Comparison of ENCODE assay signal across 11 mouse cellular contexts in the genomic region with DNA sequence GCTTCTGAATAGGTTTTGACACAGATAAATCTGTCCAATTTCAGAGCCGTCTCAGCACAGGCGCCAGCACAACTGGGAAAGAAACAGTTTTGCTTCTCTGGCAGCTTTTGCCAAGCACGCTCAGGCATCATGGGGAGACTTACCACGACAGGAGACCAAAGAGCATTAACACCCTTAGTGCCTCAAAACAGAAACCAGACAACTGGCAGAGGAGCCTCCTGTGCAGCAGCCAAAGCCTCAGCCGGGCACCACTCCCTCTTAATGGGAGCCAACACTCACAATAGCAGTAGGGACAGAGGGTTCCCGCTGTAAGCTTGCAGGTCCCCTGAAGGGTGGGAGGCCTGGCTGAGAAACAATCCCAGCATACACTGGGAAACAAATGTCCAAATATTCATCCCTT. TPM values are rescaled to one million over a fixed set of nuclear protein-coding genes. Genes with fewer than 3 reads are reported as not detected.
DNase-seq lines count a peak whose midpoint lies in the region; ATAC-seq and TF ChIP-seq lines count a peak whose summit lies in the region.
"Had no signal": no experiment of that assay in that cellular context is flagged by ENCODE, and none has a peak within 500 bp of the region (broad histone marks: within the 10 kb centered on the region; RNA-seq: fewer than 3 reads in every experiment).

No protein-coding gene starts in this region.

- H3K4me2 ChIP-seq in heart, embryonic 11.5 days = no peak overlapping the region
- H3K4me2 ChIP-seq in midbrain, postnatal 0 days (ENCODE audit: low read depth, low read length, poor library complexity, severe bottlenecking) = no peak overlapping the region
- H3K4me2 ChIP-seq in midbrain, embryonic 13.5 days (replicated peaks) = no peak overlapping the region
- H3K4me2 ChIP-seq in hindbrain, embryonic 16.5 days (ENCODE audit: low read length) = no peak overlapping the region
- H3K4me2 ChIP-seq in lung, postnatal 0 days (replicated peaks; ENCODE audit: low read depth, low read length) = no peak overlapping the region
- H3K4me2 ChIP-seq: lung, embryonic 14.5 days had no signal

- H3K27me3 ChIP-seq in heart, embryonic 11.5 days (ENCODE audit: control insufficient read depth, insufficient read depth, low read length) = no peaks in the 10 kb centered on the region
- H3K27me3 ChIP-seq in midbrain, postnatal 0 days (ENCODE audit: insufficient read depth, low read length) = no peaks in the 10 kb centered on the region
- no peaks in the 10 kb centered on the region for H3K27me3 ChIP-seq in midbrain, embryonic 13.5 days
- H3K27me3 ChIP-seq in hindbrain, embryonic 16.5 days (replicated peaks; ENCODE audit: control insufficient read depth, insufficient read depth, low read length) = no peaks in the 10 kb centered on the region
- H3K27me3 ChIP-seq in lung, postnatal 0 days (replicated peaks; ENCODE audit: insufficient read depth, low read length) = no peaks in the 10 kb centered on the region

- H3K36me3 ChIP-seq in heart, embryonic 11.5 days (ENCODE audit: control insufficient read depth, insufficient read depth, low read length) = no peaks in the 10 kb centered on the region
- no peaks in the 10 kb centered on the region for H3K36me3 ChIP-seq in midbrain, postnatal 0 days (ENCODE audit: insufficient read depth, low read length)
- no peaks in the 10 kb centered on the region for H3K36me3 ChIP-seq in midbrain, embryonic 13.5 days
- no peaks in the 10 kb centered on the region for H3K36me3 ChIP-seq in hindbrain, embryonic 16.5 days (ENCODE audit: control insufficient read depth, insufficient read depth, low read length)
- no peaks in the 10 kb centered on the region for H3K36me3 ChIP-seq in lung, postnatal 0 days (ENCODE audit: insufficient read depth, low read length)

- no peak overlapping the region for H3K27ac ChIP-seq in heart, embryonic 11.5 days (ENCODE audit: low read depth, low read length)
- no peak overlapping the region for H3K27ac ChIP-seq in midbrain, postnatal 0 days (ENCODE audit: low read depth, low read length)
- H3K27ac ChIP-seq in midbrain, embryonic 13.5 days = no peak overlapping the region
- H3K27ac ChIP-seq in hindbrain, embryonic 16.5 days (ENCODE audit: low read depth, low read length) = 0 out of 2 replicates have a peak overlapping the region, but pooled peaks have one; percentile 39
- no peak overlapping the region for H3K27ac ChIP-seq in lung, postnatal 0 days (ENCODE audit: low read length)

- 53% methylated on average over 6 of the region's 6 CpGs for WGBS in heart, embryonic 11.5 days (ENCODE audit: insufficient replicate concordance)
- WGBS in midbrain, postnatal 0 days = 50% methylated on average over 6 of the region's 6 CpGs
- 58% methylated on average over 6 of the region's 6 CpGs for WGBS in midbrain, embryonic 13.5 days
- WGBS in hindbrain, embryonic 16.5 days = 33% methylated on average over 6 of the region's 6 CpGs
- 63% methylated on average over 6 of the region's 6 CpGs for WGBS in lung, postnatal 0 days

- no peak overlapping the region for H3K4me3 ChIP-seq in heart, embryonic 11.5 days (ENCODE audit: low read depth, low read length)
- H3K4me3 ChIP-seq in midbrain, postnatal 0 days (ENCODE audit: low read depth, low read length) = no peak overlapping the region
- H3K4me3 ChIP-seq in midbrain, embryonic 13.5 days (replicated peaks) = no peak overlapping the region
- no peak overlapping the region for H3K4me3 ChIP-seq in hindbrain, embryonic 16.5 days (ENCODE audit: low read length)
- no peak overlapping the region for H3K4me3 ChIP-seq in lung, postnatal 0 days (ENCODE audit: low read depth, low read length)

- no peak overlapping the region for H3K9ac ChIP-seq in heart, embryonic 11.5 days (ENCODE audit: low read depth, low read length)
- H3K9ac ChIP-seq in midbrain, postnatal 0 days (replicated peaks; ENCODE audit: low read length, poor library complexity, severe bottlenecking) = no peak overlapping the region
- H3K9ac ChIP-seq in midbrain, embryonic 13.5 days (replicated peaks) = no peak overlapping the region
- H3K9ac ChIP-seq in hindbrain, embryonic 16.5 days (ENCODE audit: low read depth, low read length) = no peak overlapping the region
- no peak overlapping the region for H3K9ac ChIP-seq in lung, postnatal 0 days (replicated peaks; ENCODE audit: low read depth)
- H3K9ac ChIP-seq: lung, embryonic 14.5 days had no signal

- no peaks in the 10 kb centered on the region for H3K9me3 ChIP-seq in heart, embryonic 11.5 days (replicated peaks; ENCODE audit: control insufficient read depth, low read length)
- H3K9me3 ChIP-seq in midbrain, postnatal 0 days (ENCODE audit: low read length) = no peaks in the 10 kb centered on the region
- H3K9me3 ChIP-seq in midbrain, embryonic 13.5 days = no peaks in the 10 kb centered on the region
- no peaks in the 10 kb centered on the region for H3K9me3 ChIP-seq in hindbrain, embryonic 16.5 days (ENCODE audit: control insufficient read depth, low read length)
- H3K9me3 ChIP-seq in lung, postnatal 0 days (ENCODE audit: low read length) = no peaks in the 10 kb centered on the region

- ATAC-seq in heart, embryonic 11.5 days (replicated peaks; ENCODE audit: insufficient number of reproducible peaks, low FRiP score, low TSS enrichment) = no peak
- ATAC-seq in midbrain, postnatal 0 days (ENCODE audit: low FRiP score) = no peak
- no peak for ATAC-seq in midbrain, embryonic 13.5 days
- ATAC-seq in hindbrain, embryonic 16.5 days = peak; percentile 82
- no peak for ATAC-seq in granulocyte monocyte progenitor cell, adult 5-6 weeks (replicated peaks; ENCODE audit: poor library complexity, severe bottlenecking)
- ATAC-seq in lung, postnatal 0 days = no peak

- no peak for TF ChIP-seq EP300 in lung, postnatal 0 days (IDR thresholded peaks at IDR 0.05)

- TF ChIP-seq CTCF in midbrain, postnatal 0 days (IDR thresholded peaks at IDR 0.05) = no peak
- TF ChIP-seq CTCF in lung, postnatal 0 days (IDR thresholded peaks at IDR 0.05) = no peak

- peaks cover 7% of the 10 kb centered on the region for H3K4me1 ChIP-seq in heart, embryonic 11.5 days (ENCODE audit: control insufficient read depth, insufficient read depth, low read length)
- 0 out of 2 replicates have a peak, but pooled peaks cover 4% of the 10 kb centered on the region for H3K4me1 ChIP-seq in midbrain, postnatal 0 days (ENCODE audit: insufficient read depth, low read length)
- peaks cover 12% of the 10 kb centered on the region for H3K4me1 ChIP-seq in midbrain, embryonic 13.5 days (replicated peaks)
- H3K4me1 ChIP-seq in hindbrain, embryonic 16.5 days (ENCODE audit: control insufficient read depth, insufficient read depth, low read depth, low read length) = peaks cover 12% of the 10 kb centered on the region; the same call in 1 of the 2 replicates
- H3K4me1 ChIP-seq in lung, postnatal 0 days (ENCODE audit: insufficient read depth, low read depth, low read length) = no peaks in the 10 kb centered on the region

- DNase-seq in heart, adult 18-20 months = peak; percentile 68 to 86
- DNase-seq in midbrain, postnatal 0 days (ENCODE audit: low spot score) = peak; percentile 65
- peak; percentile 24 for DNase-seq in gastrocnemius, postnatal 10 days
- DNase-seq in lung, postnatal 0 days (ENCODE audit: low spot score) = no peak
- DNase-seq: B cell, adult 2 months; lung, embryonic 14.5 days had no signal

RNA-seq across cellular contexts. Expression of a gene that starts 56.5 kb away (rescaled TPM):
- total RNA-seq in heart, adult 18-20 months (2021) = 1 to 10 TPM; 2.3 to 2.4 TPM
- 10.7 and 11.1 TPM in 2 replicates for polyA plus RNA-seq in heart, embryonic 11.5 days (2014; fragmentation: Nextera tagmentation; extraction: Ambion mirVana)
- total RNA-seq in midbrain, postnatal 0 days (2014; rRNA removed) = 63.8 and 64.9 TPM in 2 replicates
- polyA plus RNA-seq in midbrain, postnatal 0 days (2015; fragmentation: Nextera tagmentation; extraction: Ambion mirVana) = 14.2 and 16.4 TPM in 2 replicates
- polyA plus RNA-seq in midbrain, embryonic 13.5 days (2015; fragmentation: Nextera tagmentation; extraction: Ambion mirVana) = 24.2 and 30.5 TPM in 2 replicates
- total RNA-seq in gastrocnemius, postnatal 10 days (2021) = 10 to 100 TPM; 13.1 to 20.5 TPM
- 15.8 and 21.2 TPM in 2 replicates for polyA plus RNA-seq in hindbrain, embryonic 16.5 days (2015; fragmentation: Nextera tagmentation; extraction: Ambion mirVana)
- 0.51 and 0.80 TPM in 2 replicates for total RNA-seq in granulocyte monocyte progenitor cell, adult 5-6 weeks (2014; fragmentation: Nextera tagmentation)
- 0.47 TPM in 1 of 2 replicates, not detected in the other for total RNA-seq in granulocyte monocyte progenitor cell, adult 5-6 weeks (2017)
- polyA plus RNA-seq in lung, postnatal 0 days (2015; fragmentation: Nextera tagmentation; extraction: Ambion mirVana) = 4.0 and 5.5 TPM in 2 replicates
- total RNA-seq: neutrophil, adult 5-6 weeks had no signal
